Mouse (Mus musculus) hematopoietic stem cell, adult 5-6 weeks (primary cell): Measurements from ENCODE around the gene Nup62. TPM values are rescaled to one million over a fixed set of nuclear protein-coding genes. Genes with fewer than 3 reads are reported as not detected.

ENCODE experiments used
- ATAC-seq, 2 experiments: fragments of 125-278 bp in 1 of 2; replicated peaks in 1 of 2; 2 replicates each; pipeline ENCODE4 v1.8.0; 2016 to 2017; ENCODE audit warnings: inconsistent platforms in 2 of 2, mild to moderate bottlenecking in 2 of 2, moderate number of reproducible peaks in 2 of 2, low read depth in 1 of 2, moderate TSS enrichment in 1 of 2; ENCODE audit not compliant: low FRiP score in 2 of 2, poor library complexity in 2 of 2, severe bottlenecking in 2 of 2, insufficient read depth in 1 of 2, low TSS enrichment in 1 of 2
- total RNA-seq: library from RNA; stranded (forward); fragments of 172-1452, 232-1000 nt; gene quantifications from 2 replicates; pipeline ENCODE4 v1.2.3, GENCODE M21; 2017

Gene Nup62
- total RNA-seq, 1 experiment from 2014 or later, result 114 TPM

DNA sequence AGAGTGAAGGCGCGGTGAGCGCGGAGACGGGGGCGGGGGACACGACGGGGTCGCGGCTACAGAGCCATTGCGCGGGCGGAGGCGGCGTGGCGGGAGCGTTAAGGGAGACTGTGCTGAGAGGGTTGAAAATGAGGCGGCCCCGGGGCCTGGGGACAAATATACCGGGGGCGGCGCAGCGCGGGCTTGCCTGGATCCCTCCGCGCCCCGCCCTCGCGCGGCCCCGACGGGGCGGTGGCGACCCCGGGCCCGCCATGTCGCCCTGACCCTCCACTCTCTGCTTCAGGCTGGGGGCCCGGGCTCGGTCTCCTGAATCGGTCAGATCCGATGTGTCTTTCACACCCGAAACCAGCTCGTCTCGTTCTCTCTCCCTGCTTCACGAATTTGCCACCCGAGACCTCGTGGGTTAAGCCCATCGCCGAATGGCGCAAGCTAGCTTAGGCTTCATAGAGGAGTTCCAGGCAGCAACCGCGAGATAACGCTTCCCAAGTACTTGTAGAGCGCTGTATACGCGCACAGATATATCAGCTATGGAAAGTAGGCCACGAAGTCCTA, 658 bp downstream of the Nup62 start, which contains the start of gene Atf5:
Atf5 (minus strand) TSS at position 189 of the 552 bp plus-strand sequence.
- ATAC-seq, result peak in 1 of 2 experiments; percentile 3; a peak in 1 of 4 replicates

DNA sequence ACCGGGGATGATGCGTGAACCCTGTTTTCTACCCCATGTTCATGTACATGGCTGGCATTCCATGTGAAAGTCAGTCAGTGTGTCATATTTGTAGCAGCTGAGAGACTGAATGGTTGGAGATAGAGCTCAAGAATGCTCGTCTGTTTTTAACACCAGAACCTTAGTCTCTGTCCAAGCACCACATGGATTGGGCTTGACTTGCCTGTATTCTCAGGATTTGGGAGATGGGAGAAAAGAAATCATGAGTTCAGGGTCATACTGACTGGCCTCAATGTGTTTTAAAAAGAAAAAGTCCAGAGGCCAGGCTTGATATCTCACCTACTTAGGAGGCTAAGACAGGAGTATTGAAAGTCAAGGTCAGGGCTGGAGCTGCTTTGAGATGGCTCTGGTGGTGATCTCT, 1.6 kb downstream of the Nup62 start:
- ATAC-seq, result no peak

DNA sequence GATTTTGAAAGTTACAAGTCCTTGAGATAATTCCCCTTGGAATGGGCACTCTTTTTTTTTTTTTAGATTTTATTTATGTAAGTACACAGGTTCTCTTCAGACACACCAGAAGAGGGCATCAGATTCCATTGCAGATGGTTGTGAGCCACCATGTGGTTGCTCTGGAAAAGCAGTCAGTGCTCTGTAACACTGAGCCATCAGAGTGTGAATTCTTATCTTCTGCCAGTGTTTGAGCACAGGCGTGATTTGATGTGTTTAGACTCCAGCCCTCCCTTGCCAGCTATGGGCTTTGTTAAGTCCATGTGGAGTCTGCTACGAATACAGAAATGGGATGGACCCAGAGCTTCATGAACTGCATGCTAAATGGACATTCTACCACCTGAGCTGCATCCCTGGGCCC, 2.3 kb downstream of the Nup62 start:
- no peak for ATAC-seq

GRCm38 (mm10) chr7:44818751-44819235, 2.9 kb downstream of the Nup62 start:
- ATAC-seq, result no peak

DNA sequence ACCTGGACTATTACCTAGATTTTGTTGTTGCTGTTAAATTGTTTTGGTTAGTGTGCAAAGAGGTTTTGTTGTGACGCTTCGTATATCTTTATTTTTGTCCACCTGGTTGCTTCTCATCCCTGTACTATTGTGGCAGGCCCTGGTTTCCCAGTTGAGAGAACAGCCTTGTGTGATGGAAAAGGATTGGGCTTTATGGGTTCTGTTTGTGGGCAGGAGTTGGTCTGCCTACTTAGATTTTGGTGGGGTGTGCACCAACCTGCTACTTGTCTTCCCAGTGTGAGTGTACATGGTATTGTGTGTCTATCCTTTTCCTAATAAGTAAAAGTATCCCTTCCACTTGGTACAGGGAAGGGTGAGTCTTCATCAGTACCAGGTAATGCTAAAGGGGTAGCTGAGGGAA, 3.5 kb downstream of the Nup62 start:
- no peak for ATAC-seq

DNA sequence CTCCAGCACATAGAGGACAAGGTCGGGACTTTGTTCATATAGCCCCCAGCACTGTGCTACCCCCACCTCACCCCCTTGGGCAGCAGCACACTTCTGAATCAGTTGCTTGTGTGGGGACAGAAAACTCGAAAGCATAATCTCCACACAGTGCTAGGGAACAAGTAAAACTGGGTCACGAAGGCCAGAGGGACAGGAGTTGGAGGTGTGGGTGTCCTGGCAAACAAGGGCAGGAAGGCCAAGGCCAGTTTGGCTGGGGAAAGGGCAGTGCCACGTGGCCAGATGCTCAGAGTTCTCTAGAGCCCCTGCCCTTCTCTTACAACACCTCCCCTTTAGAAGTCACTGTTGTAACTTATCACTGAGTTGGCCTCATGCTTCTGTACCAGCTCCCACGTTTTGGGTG, 4.0 kb downstream of the Nup62 start:
- no peak for ATAC-seq

DNA sequence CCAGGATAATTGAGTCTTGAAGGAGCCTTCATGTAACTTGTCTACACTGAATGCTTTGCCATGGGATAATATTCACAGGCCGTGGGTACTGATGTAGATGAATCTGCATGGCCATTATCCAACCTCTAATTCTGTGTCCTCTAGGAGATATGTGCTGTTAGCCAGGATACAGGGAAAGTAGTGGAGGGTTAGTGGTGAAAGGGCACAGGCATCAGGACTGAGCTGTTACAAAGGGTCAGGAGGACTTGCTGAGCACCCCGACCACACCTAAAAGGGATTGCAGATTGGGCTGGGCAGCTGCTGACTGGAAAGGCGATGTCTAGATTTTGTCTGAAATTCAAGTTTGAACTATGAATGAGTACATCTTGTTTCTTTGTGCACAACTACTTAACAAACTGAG, 4.6 kb downstream of the Nup62 start:
- ATAC-seq, result no peak

GRCm38 (mm10) chr7:44821666-44822448, 6.0 kb downstream of the Nup62 start:
- 0 out of 4 replicates have a peak, but pooled peaks of 1 of the 2 experiments have one; percentile 31 for ATAC-seq

DNA sequence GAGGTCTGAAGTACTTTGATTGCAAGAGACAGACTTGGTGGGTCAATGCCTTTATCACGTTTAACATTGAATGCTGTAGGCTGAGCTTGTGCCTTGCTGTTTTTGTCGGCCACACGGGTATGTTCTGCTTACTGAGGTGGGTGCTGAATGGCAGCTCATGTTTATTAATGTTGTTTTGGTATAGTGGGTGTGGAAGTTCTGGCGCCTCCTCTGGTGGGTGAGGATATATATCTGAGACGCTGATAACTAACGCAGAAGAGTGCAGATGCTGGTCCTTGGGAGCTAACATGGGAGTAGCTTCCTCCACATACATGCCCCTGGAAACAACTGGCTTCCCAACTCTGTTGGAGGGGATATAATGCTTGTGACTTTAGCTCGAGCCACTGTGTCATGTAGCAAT, 7.5 kb downstream of the Nup62 start:
- no peak for ATAC-seq

- ATAC-seq, result peak; percentile 66 to 84
Observed at GRCm38 (mm10) chr7:44824872-44825271, 9.0 kb downstream of the Nup62 start.

DNA sequence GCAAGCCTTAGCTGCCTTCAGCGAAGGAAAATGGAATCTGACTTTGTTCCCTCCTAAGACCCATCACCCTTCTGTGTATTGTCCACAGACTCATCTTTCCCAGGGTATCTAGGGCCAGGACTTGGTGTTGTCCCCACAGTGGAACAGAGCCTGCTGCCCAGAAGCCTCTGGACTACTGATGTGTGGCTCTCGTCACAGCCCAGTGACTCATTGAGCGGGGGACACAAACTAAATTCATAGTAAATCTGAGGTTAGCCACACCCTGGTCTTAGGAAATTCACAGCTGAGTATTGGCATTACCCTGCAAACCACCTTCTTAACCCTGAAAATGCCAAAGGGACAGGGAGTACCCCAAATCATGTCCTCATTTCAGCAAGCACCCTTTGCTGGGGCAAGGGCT, 10.9 kb downstream of the Nup62 start:
- no peak for ATAC-seq

GRCm38 (mm10) chr7:44828706-44829105, 12.8 kb downstream of the Nup62 start:
- ATAC-seq, result no peak

DNA sequence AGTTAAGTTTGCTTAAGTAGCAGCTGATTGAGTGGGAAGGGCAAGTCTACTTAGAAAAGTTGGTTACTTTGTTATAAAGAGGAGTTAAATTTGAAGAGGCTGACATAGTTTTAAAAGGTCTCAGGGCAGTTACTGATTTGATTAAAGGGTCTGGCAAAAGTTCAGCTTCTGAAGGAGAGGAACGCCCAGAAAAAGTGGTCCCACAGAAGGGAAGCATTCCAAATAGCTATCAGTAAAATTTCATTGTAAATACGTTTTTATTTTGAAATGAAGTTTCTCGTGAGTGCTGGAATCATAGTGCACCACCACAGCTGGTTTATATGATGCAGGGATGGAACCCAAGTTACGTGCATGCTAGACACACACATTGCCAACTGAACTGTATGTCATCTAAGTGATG, 16.9 kb downstream of the Nup62 start:
- ATAC-seq, result no peak

GRCm38 (mm10) chr7:44835373-44836015, 19.6 kb downstream of the Nup62 start:
- ATAC-seq, result no peak

- no peak for ATAC-seq
Observed at GRCm38 (mm10) chr7:44836016-44836404, 20.1 kb downstream of the Nup62 start.

DNA sequence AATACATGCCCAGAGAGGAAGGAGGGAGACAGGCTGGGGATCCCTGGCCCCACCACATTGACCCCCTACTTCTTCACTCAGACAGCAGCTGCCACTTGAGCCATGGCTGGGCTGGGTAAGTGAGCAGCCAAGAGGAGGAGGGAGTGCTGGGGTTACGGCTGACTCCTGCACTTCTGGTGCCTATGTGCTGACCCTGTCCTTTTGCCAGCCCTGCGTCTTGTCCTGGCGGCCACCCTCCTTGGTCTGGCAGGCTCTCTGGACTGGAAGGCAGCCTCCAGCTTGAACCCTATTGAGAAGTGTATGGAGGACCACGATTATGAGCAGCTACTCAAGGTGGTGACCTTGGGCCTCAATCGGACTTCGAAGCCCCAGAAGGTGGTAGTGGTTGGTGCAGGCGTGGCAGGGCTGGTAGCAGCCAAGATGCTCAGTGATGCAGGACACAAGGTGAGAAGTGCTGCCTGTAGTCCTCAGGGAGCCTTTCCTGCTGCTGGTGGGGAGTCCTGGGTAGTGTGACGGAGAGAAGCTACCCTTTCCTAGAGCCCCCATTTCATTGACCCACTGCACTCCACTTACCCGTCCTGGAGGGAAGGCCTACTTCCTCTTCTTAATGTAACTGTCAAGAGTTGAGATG, 20.6 kb downstream of the Nup62 start:
- ATAC-seq, result no peak

DNA sequence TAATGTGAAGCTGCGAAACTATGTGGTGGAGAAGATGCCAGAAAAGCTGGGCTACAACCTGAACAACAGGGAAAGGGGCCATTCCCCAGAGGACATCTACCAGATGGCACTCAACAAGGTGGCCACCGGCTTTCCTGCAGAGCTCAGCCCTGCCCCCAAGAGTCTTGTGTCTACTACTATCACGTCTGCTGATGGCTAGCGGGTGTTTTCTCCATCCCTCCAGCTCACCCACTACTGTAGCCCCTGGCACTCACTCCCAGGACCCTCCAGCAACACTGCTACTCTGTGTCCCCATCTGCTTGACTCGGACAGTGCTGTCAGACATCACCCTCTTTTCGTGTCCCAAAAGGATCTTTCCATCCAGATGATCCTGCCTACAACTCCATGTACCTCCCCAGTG, 22.2 kb downstream of the Nup62 start:
- ATAC-seq, result no peak

DNA sequence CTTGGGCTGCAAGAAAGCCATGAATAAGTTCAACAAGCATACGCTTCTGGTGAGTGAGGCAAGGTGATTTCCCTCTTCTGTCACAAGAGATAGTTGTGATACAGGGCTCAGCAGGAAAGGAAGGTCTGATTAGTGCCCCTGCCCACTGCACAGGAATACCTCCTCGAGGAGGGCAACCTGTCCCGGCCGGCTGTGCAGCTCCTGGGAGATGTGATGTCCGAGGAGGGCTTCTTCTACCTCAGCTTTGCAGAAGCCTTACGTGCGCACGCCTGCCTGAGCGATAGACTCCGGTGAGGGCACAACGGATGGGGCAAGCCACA, 23.2 kb downstream of the Nup62 start:
- no peak for ATAC-seq
